Comparison of ENCODE assay signal across 9 mouse cellular contexts in genomic region chr2:94242051-94242397, GRCm38 (mm10).
DNase-seq lines count a peak whose midpoint lies in the region; ATAC-seq lines count a peak whose summit lies in the region.
"Had no signal": no experiment of that assay in that cellular context is flagged by ENCODE, and none has a peak within 500 bp of the region (broad histone marks: within the 10 kb centered on the region; RNA-seq: fewer than 3 reads in every experiment).

No protein-coding gene starts in this region.

- ATAC-seq in embryonic facial prominence, embryonic 15.5 days (ENCODE audit: insufficient number of reproducible peaks, low FRiP score, low TSS enrichment, low read depth) = no peak
- no peak for ATAC-seq in forebrain, embryonic 15.5 days (replicated peaks)
- no peak for ATAC-seq in midbrain, embryonic 14.5 days (ENCODE audit: low FRiP score, low TSS enrichment)

- peaks cover 26% of the 10 kb centered on the region for H3K4me1 ChIP-seq in embryonic facial prominence, embryonic 15.5 days
- H3K4me1 ChIP-seq in forebrain, embryonic 15.5 days = peaks cover 74% of the 10 kb centered on the region
- peaks cover 41% of the 10 kb centered on the region for H3K4me1 ChIP-seq in midbrain, embryonic 14.5 days (ENCODE audit: control insufficient read depth, insufficient read depth, low read length)

- 2% methylated on average over 4 of the region's 4 CpGs for WGBS in embryonic facial prominence, embryonic 15.5 days
- 3% methylated on average over 4 of the region's 4 CpGs for WGBS in forebrain, embryonic 15.5 days
- WGBS in midbrain, embryonic 14.5 days = 1% methylated on average over 4 of the region's 4 CpGs

- peaks cover 97% of the 10 kb centered on the region for H3K27me3 ChIP-seq in embryonic facial prominence, embryonic 15.5 days
- peaks cover 71% of the 10 kb centered on the region for H3K27me3 ChIP-seq in forebrain, embryonic 15.5 days
- peaks cover 75% of the 10 kb centered on the region for H3K27me3 ChIP-seq in midbrain, embryonic 14.5 days (ENCODE audit: control insufficient read depth, insufficient read depth, low read length)

- peak overlapping the region; percentile 70 for H3K4me2 ChIP-seq in embryonic facial prominence, embryonic 15.5 days (replicated peaks)
- H3K4me2 ChIP-seq in forebrain, embryonic 15.5 days (replicated peaks) = peak overlapping the region; percentile 96
- H3K4me2 ChIP-seq in midbrain, embryonic 14.5 days (ENCODE audit: low read length) = peak overlapping the region; percentile 88

- H3K9ac ChIP-seq in embryonic facial prominence, embryonic 15.5 days = no peak overlapping the region
- no peak overlapping the region for H3K9ac ChIP-seq in forebrain, embryonic 15.5 days (replicated peaks)
- no peak overlapping the region for H3K9ac ChIP-seq in midbrain, embryonic 14.5 days (replicated peaks; ENCODE audit: low read length)

- peak; percentile 29 for DNase-seq in layer of hippocampus, adult 11-12 months (ENCODE audit: low spot score)
- DNase-seq in layer of hippocampus, postnatal 10 days (ENCODE audit: low spot score in 2 of 2) = no peak
- DNase-seq in midbrain, embryonic 14.5 days = no peak
- DNase-seq in ovary, postnatal 36 days (ENCODE audit: low spot score) = no peak
- DNase-seq in adrenal gland, adult 18-20 months (ENCODE audit: low spot score in 2 of 2) = no peak
- DNase-seq: gastrocnemius, postnatal 14 days; kidney, adult 18-20 months had no signal

- H3K27ac ChIP-seq in embryonic facial prominence, embryonic 15.5 days (replicated peaks) = no peak overlapping the region
- H3K27ac ChIP-seq in forebrain, embryonic 15.5 days (replicated peaks) = no peak overlapping the region
- H3K27ac ChIP-seq in midbrain, embryonic 14.5 days (replicated peaks; ENCODE audit: low read depth, low read length) = no peak overlapping the region

- no peaks in the 10 kb centered on the region for H3K36me3 ChIP-seq in embryonic facial prominence, embryonic 15.5 days
- no peaks in the 10 kb centered on the region for H3K36me3 ChIP-seq in forebrain, embryonic 15.5 days
- no peaks in the 10 kb centered on the region for H3K36me3 ChIP-seq in midbrain, embryonic 14.5 days (ENCODE audit: control insufficient read depth, insufficient read depth, low read length)

- H3K4me3 ChIP-seq in embryonic facial prominence, embryonic 15.5 days (replicated peaks) = 0 out of 2 replicates have a peak overlapping the region, but pooled peaks have one; percentile 39
- H3K4me3 ChIP-seq in forebrain, embryonic 15.5 days = peak overlapping the region; percentile 52
- H3K4me3 ChIP-seq in midbrain, embryonic 14.5 days (replicated peaks; ENCODE audit: low read depth, low read length) = peak overlapping the region; percentile 47

- H3K9me3 ChIP-seq in embryonic facial prominence, embryonic 15.5 days (replicated peaks) = no peaks in the 10 kb centered on the region
- H3K9me3 ChIP-seq in forebrain, embryonic 15.5 days = no peaks in the 10 kb centered on the region
- H3K9me3 ChIP-seq in midbrain, embryonic 14.5 days (ENCODE audit: control insufficient read depth, low read length) = no peaks in the 10 kb centered on the region
